Mouse (Mus musculus) intestine, postnatal 0 days (tissue): ENCODE measurements at regions not wholly inside any gene's neighbourhood (a gene's known extent, or its start where the extent isn't known, plus 50 kb on each side); places are given as distances from the start of the nearest gene placed in this dataset.
"Not testable (repeated sequence)": the region's sequence is repeated elsewhere in the genome, so short reads cannot be mapped to it uniquely, and the experiment has no call there.

Experiments
- ATAC-seq: fragments of 200-750 bp; cut with Nextera tagmentation; 2 replicates; pipeline ENCODE4 v1.8.0; 2017; ENCODE audit warnings: mild to moderate bottlenecking, moderate TSS enrichment, moderate library complexity
- H3K27ac ChIP-seq: fragments of 300-500 bp; sonication (generic); 2 replicates; pipeline ENCODE4 v1.5.1; 2014; ENCODE audit warnings: mild to moderate bottlenecking, low read depth, low read length, moderate library complexity
- H3K27me3 ChIP-seq: fragments of 300-500 bp; sonication (generic); replicated peaks from 2 replicates; pipeline ENCODE4 v1.6.1; 2014; ENCODE audit warnings: low read length, mixed read lengths; ENCODE audit not compliant: control insufficient read depth, insufficient read depth
- H3K36me3 ChIP-seq: fragments of 300-500 bp; sonication (generic); 2 replicates; pipeline ENCODE4 v1.6.1; 2014; ENCODE audit warnings: mild to moderate bottlenecking, moderate library complexity; ENCODE audit not compliant: control insufficient read depth, insufficient read depth
- H3K4me1 ChIP-seq: fragments of 300-500 bp; sonication (generic); replicated peaks from 2 replicates; pipeline ENCODE4 v1.6.1; 2014; ENCODE audit warnings: antibody characterized with exemption, low read length, mixed read lengths; ENCODE audit not compliant: control insufficient read depth, insufficient read depth
- H3K4me2 ChIP-seq: fragments of 300-500 bp; sonication (generic); replicated peaks from 2 replicates; pipeline ENCODE4 v1.6.1; 2014; ENCODE audit warnings: low read depth, mild to moderate bottlenecking, moderate library complexity
- H3K4me3 ChIP-seq: fragments of 300-500 bp; sonication (generic); 2 replicates; pipeline ENCODE4 v1.5.1; 2014; ENCODE audit warnings: low read depth, low read length
- H3K9ac ChIP-seq: fragments of 300-500 bp; sonication (generic); 2 replicates; pipeline ENCODE4 v1.6.1; 2014; ENCODE audit warnings: mild to moderate bottlenecking, low read depth, low read length
- H3K9me3 ChIP-seq: fragments of 300-500 bp; sonication (generic); 2 replicates; pipeline ENCODE4 v1.6.1; 2016; ENCODE audit warnings: mixed run types; ENCODE audit not compliant: control insufficient read depth
- CTCF ChIP-seq: sonication (generic); IDR thresholded peaks from 2 replicates; pipeline ENCODE4 v1.5.1; 2016; ENCODE audit warnings: low read depth, mild to moderate bottlenecking, control low read depth, antibody characterized with exemption, moderate library complexity
- WGBS: fragments of 180-500 bp; shearing (Covaris S2); extraction: QIAGEN DNeasy Blood & Tissue Kit; methylation state at CpG from one replicate; pipeline ENCODE4 v1.1.7; 2014; 5-methylcytosine and 5-hydroxymethylcytosine counted together

GRCm38 (mm10) chr13:85926323-85926722 lies 120.4 kb downstream of the Cox7c start:
- no peak for TF ChIP-seq CTCF
- H3K4me1 ChIP-seq, result no peaks in the 10 kb centered on the region
- ATAC-seq, result no peak
- no peaks in the 10 kb centered on the region for H3K9me3 ChIP-seq
- H3K27me3 ChIP-seq, result no peaks in the 10 kb centered on the region
- 83% methylated on average over 2 of the region's 2 CpGs for WGBS
- H3K36me3 ChIP-seq, result no peaks in the 10 kb centered on the region
- no peak overlapping the region for H3K9ac ChIP-seq
- no peak overlapping the region for H3K4me2 ChIP-seq
- H3K27ac ChIP-seq, result no peak overlapping the region
- no peak overlapping the region for H3K4me3 ChIP-seq

- H3K4me1 ChIP-seq, result no peaks in the 10 kb centered on the region
- no peaks in the 10 kb centered on the region for H3K36me3 ChIP-seq
- H3K9me3 ChIP-seq, result no peaks in the 10 kb centered on the region
- H3K9ac ChIP-seq, result no peak overlapping the region
- H3K27ac ChIP-seq, result no peak overlapping the region
- no peak for ATAC-seq
- 92% methylated on average over 2 of the region's 2 CpGs for WGBS
- no peak overlapping the region for H3K4me3 ChIP-seq
- no peak for TF ChIP-seq CTCF
- H3K27me3 ChIP-seq, result no peaks in the 10 kb centered on the region
- H3K4me2 ChIP-seq, result no peak overlapping the region
Observed at GRCm38 (mm10) chr13:85922696-85923095, 124.0 kb downstream of the Cox7c start.

GRCm38 (mm10) chr13:85901796-85902195 lies 144.9 kb downstream of the Cox7c start:
- no peak for TF ChIP-seq CTCF
- Histone ChIP-seq H3K4me3 (no peak overlapping the region), H3K9ac (no peak overlapping the region), H3K4me1 (no peaks in the 10 kb centered on the region), H3K27ac (no peak overlapping the region), H3K36me3 (no peaks in the 10 kb centered on the region), H3K4me2 (no peak overlapping the region), H3K27me3 (no peaks in the 10 kb centered on the region), H3K9me3 (no peaks in the 10 kb centered on the region)
- no peak for ATAC-seq

DNA sequence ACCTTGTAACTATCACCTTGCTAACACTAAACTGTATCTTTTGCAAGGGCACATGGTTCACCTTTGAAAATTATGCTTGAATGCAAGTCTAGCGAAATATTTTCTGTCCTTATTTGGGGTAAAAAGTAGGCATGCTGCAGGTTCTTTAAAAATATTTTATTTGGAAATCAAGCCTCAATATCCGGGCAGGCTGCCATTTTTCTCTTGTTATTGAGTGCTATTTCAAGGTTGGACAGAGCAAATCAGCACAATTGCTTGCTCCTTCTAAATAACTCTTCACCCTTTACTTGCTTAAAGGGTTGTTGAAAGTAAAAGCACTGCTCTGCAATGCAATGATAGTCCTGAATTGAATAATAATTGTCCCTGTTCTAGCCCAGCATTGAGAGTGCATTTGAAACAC lies 149.0 kb downstream of the Cox7c start:
- 79% methylated on average over 2 of the region's 2 CpGs for WGBS

DNA sequence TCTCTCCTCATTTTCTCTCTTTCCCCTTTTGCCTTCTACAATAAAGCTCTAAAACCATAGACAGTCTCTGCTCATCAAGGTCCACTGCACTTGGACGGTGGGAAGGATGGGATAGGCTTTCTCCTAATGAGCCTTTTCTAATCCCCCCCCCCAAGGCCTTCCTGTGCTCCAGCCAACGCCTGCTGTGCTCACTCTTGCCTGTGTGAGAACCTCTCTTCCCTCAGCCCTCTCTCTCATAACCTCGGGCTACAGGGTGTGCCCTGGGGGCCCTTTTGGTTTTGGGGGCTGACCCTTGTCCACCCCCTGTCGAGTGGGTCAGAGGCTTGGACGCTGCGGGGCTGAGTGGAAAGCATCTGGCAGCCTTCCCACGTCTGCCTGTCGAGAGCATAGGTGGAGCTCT lies 151.6 kb downstream of the Cox7c start:
- Histone ChIP-seq H3K4me2 (no peak overlapping the region), H3K36me3 (no peaks in the 10 kb centered on the region), H3K27ac (no peak overlapping the region), H3K4me1 (no peaks in the 10 kb centered on the region), H3K4me3 (no peak overlapping the region), H3K9ac (no peak overlapping the region), H3K27me3 (no peaks in the 10 kb centered on the region), H3K9me3 (no peaks in the 10 kb centered on the region)
- 69% methylated on average over 8 of the region's 8 CpGs for WGBS
- TF ChIP-seq CTCF, result no peak
- no peak for ATAC-seq

More for the DNA sequence above, 149.0 kb downstream of the Cox7c start:
- H3K36me3 ChIP-seq, result no peaks in the 10 kb centered on the region
- no peak overlapping the region for H3K27ac ChIP-seq
- no peak overlapping the region for H3K4me2 ChIP-seq
- no peak for ATAC-seq
- H3K4me3 ChIP-seq, result no peak overlapping the region
- no peak overlapping the region for H3K9ac ChIP-seq
- H3K9me3 ChIP-seq, result no peaks in the 10 kb centered on the region
- TF ChIP-seq CTCF, result no peak
- no peaks in the 10 kb centered on the region for H3K4me1 ChIP-seq
- no peaks in the 10 kb centered on the region for H3K27me3 ChIP-seq

DNA sequence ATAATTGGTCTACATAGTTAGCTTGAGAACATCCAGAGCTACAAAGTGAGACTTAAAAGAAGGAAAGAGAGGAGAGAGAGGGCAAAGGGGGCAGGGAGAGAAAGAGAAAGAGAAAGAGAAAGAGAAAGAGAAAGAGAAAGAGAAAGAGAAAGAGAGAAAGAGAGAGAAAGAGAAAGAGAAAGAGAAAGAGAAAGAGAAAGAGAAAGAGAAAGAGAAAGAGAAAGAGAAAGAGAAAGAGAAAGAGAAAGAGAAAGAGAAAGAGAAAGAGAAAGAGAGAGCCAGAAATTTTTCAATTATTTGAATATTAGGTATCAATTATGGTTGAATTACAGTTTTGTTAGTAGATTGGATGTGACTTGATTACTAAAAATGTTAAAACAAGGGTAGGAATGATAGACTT lies 156.9 kb downstream of the Cox7c start:
- not testable (repeated sequence) for H3K27me3 ChIP-seq, H3K4me3 ChIP-seq, ATAC-seq, H3K27ac ChIP-seq, H3K36me3 ChIP-seq, H3K4me1 ChIP-seq, H3K9ac ChIP-seq, H3K4me2 ChIP-seq, H3K9me3 ChIP-seq

GRCm38 (mm10) chr13:85882817-85883216 lies 163.9 kb downstream of the Cox7c start:
- Histone ChIP-seq H3K27me3 (no peaks in the 10 kb centered on the region), H3K4me2 (no peak overlapping the region), H3K4me3 (no peak overlapping the region), H3K9ac (no peak overlapping the region), H3K4me1 (no peaks in the 10 kb centered on the region), H3K27ac (no peak overlapping the region), H3K36me3 (no peaks in the 10 kb centered on the region), H3K9me3 (no peaks in the 10 kb centered on the region)
- WGBS, result 79% methylated on average over 2 of the region's 2 CpGs
- no peak for TF ChIP-seq CTCF
- no peak for ATAC-seq
